Mouse (Mus musculus) midbrain, embryonic 12.5 days (tissue): ENCODE results near the gene Sval1. TPM values are rescaled to one million over a fixed set of nuclear protein-coding genes. Genes with fewer than 3 reads are reported as not detected.

ENCODE experiments used
- ATAC-seq: fragments of 200-750 bp; cut with Nextera tagmentation; 2 replicates; pipeline ENCODE4 v1.8.0; 2017; ENCODE audit warnings: low read depth, moderate TSS enrichment, moderate library complexity; ENCODE audit not compliant: low FRiP score
- H3K27ac ChIP-seq: fragments of 300-500 bp; sonication (generic); replicated peaks from 2 replicates; pipeline ENCODE4 v1.5.1; 2016; ENCODE audit warnings: mild to moderate bottlenecking
- H3K27me3 ChIP-seq: fragments of 300-500 bp; sonication (generic); 2 replicates; pipeline ENCODE4 v1.6.1; 2016; ENCODE audit warnings: mild to moderate bottlenecking
- H3K36me3 ChIP-seq: fragments of 300-500 bp; sonication (generic); 2 replicates; pipeline ENCODE4 v1.6.1; 2016
- H3K4me1 ChIP-seq: fragments of 300-500 bp; sonication (generic); 2 replicates; pipeline ENCODE4 v1.6.1; 2016
- H3K4me2 ChIP-seq: fragments of 300-500 bp; sonication (generic); replicated peaks from 2 replicates; pipeline ENCODE4 v1.6.1; 2016; ENCODE audit warnings: mild to moderate bottlenecking, moderate library complexity
- H3K4me3 ChIP-seq: fragments of 300-500 bp; sonication (generic); 2 replicates; pipeline ENCODE4 v1.5.1; 2016; ENCODE audit warnings: mild to moderate bottlenecking
- H3K9ac ChIP-seq: fragments of 300-500 bp; sonication (generic); replicated peaks from 2 replicates; pipeline ENCODE4 v1.6.1; 2016; ENCODE audit warnings: mild to moderate bottlenecking, moderate library complexity
- H3K9me3 ChIP-seq: fragments of 300-500 bp; sonication (generic); 2 replicates; pipeline ENCODE4 v1.6.1; 2016; ENCODE audit warnings: mild to moderate bottlenecking
- WGBS: fragments of 180-500 bp; shearing (Covaris S2); methylation state at CpG from one replicate; pipeline ENCODE4 v1.1.7; 2016; 5-methylcytosine and 5-hydroxymethylcytosine counted together
- polyA plus RNA-seq: library from polyadenylated mRNA; unstranded; fragments of >200 nt; fragmentation: Nextera tagmentation; extraction: Ambion mirVana; gene quantifications from 2 replicates; pipeline ENCODE4 v1.2.1, GENCODE M21; 2016

Gene Sval1
- polyA plus RNA-seq, result not detected in 2 replicates

- WGBS, result 74% methylated on average over 1 of the region's 1 CpGs
- no peak within 1 kb of the TSS for H3K27ac ChIP-seq
- no peaks in the 10 kb centered on the region for H3K27me3 ChIP-seq
- no peaks in the 10 kb centered on the region for H3K9me3 ChIP-seq
- H3K4me1 ChIP-seq, result no peaks in the 10 kb centered on the region
- no peak for ATAC-seq
- H3K4me2 ChIP-seq, result no peak within 1 kb of the TSS
- no peak within 1 kb of the TSS for H3K4me3 ChIP-seq
- H3K9ac ChIP-seq, result no peak within 1 kb of the TSS
- no peaks in the 10 kb centered on the region for H3K36me3 ChIP-seq
These were observed at the start of gene Sval1 for GRCm38 (mm10) chr6:41951330-41951729. Sval1 (plus strand) TSS chr6:41951630.

DNA sequence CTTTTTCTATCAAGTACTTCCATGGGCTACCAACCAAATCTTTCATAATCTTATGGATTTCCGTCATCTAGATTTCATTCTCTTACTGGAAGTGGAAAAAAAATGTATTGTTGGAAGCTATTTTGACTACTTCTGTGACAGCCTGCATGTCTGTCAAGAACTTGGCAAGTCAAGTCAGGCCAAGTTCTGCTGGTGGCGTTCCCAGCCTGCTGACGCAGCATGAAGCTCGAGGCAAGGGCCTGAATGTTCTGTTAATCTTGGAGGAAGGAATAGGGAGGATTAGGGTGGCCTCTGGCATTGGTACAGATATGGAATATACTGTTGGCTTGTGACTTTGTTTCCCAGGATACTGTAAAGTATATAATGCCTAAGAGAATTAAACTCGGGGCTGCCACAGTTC lies 39.8 kb upstream of the Sval1 start:
- H3K9ac ChIP-seq, result no peak overlapping the region
- no peak overlapping the region for H3K4me3 ChIP-seq
- no peak overlapping the region for H3K4me2 ChIP-seq
- H3K4me1 ChIP-seq, result no peaks in the 10 kb centered on the region
- 91% methylated on average over 5 of the region's 5 CpGs for WGBS
- H3K36me3 ChIP-seq, result no peaks in the 10 kb centered on the region
- H3K9me3 ChIP-seq, result no peaks in the 10 kb centered on the region
- ATAC-seq, result no peak
- no peaks in the 10 kb centered on the region for H3K27me3 ChIP-seq
- H3K27ac ChIP-seq, result no peak overlapping the region

DNA sequence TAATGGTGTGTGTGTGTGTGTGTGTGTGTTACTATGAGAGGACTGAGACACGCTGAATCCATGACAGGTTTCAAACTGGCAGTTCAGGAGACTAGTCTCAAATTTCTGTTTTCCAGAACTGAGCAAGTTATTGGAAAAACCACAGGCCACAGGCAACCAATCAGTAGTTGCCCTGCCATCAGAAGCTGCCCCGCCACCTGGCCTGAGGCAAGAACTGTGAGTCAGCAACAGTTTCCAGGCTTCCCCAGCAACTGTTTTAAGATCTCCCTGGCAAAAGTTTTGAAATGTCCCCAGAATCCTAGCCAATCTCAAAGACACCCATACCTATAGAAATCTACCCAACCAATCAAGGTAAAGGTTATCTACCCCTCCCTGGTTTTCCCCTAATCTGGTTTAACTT lies 36.5 kb upstream of the Sval1 start:
- no peak for ATAC-seq
- no peaks in the 10 kb centered on the region for H3K4me1 ChIP-seq
- no peaks in the 10 kb centered on the region for H3K9me3 ChIP-seq
- H3K9ac ChIP-seq, result no peak overlapping the region
- H3K4me3 ChIP-seq, result no peak overlapping the region
- 94% methylated on average over 2 of the region's 2 CpGs for WGBS
- H3K4me2 ChIP-seq, result no peak overlapping the region
- H3K27ac ChIP-seq, result no peak overlapping the region
- H3K36me3 ChIP-seq, result no peaks in the 10 kb centered on the region
- no peaks in the 10 kb centered on the region for H3K27me3 ChIP-seq

DNA sequence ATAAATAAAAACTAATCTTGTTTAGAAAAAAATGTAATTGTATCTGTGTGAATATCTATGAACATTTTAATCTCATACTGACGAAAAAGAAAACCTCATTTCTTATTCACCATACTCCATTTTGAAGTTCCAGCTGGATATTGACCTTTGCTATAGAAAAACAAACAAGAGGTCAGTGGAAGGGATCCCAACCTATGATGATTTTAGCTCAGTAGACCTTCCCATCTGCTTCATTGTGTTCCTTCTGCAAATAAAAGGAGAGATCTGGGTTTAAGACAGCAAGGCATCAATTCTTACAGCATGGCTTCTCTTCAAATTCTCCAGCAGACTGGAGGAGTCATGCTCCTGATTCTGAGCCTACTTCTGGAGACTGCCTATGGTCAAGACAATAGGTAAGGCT lies 16.4 kb downstream of the Sval1 start, which contains the start of gene Sval3:
TSS of gene Sval3 (plus strand) at position 301 of the 400 bp plus-strand sequence.
- no peaks in the 10 kb centered on the region for H3K36me3 ChIP-seq
- H3K27ac ChIP-seq, result no peak within 1 kb of the TSS
- no peak within 1 kb of the TSS for H3K4me2 ChIP-seq
- H3K27me3 ChIP-seq, result no peaks in the 10 kb centered on the region
- H3K4me1 ChIP-seq, result no peaks in the 10 kb centered on the region
- no peak within 1 kb of the TSS for H3K9ac ChIP-seq
- 72% methylated on average over 1 of the region's 1 CpGs for WGBS
- no peaks in the 10 kb centered on the region for H3K9me3 ChIP-seq
- no peak within 1 kb of the TSS for H3K4me3 ChIP-seq
- no peak for ATAC-seq

Other genes starting within 250 kb of the Sval1 start
- 8.9 and 10.3 TPM in 2 replicates for gene Kel, start 247.3 kb upstream of the Sval1 start, polyA plus RNA-seq
- gene Olfr459, start 176.5 kb upstream of the Sval1 start, polyA plus RNA-seq, result not detected in 2 replicates
- gene Pip, start 104.1 kb upstream of the Sval1 start, polyA plus RNA-seq, result not detected in 2 replicates
- gene Sval2, start 98.6 kb upstream of the Sval1 start, polyA plus RNA-seq, result not detected in 2 replicates
- gene Sval3, start 16.5 kb downstream of the Sval1 start, polyA plus RNA-seq, result not detected in 2 replicates
- not detected in 2 replicates for gene Sva, start 86.8 kb downstream of the Sval1 start, polyA plus RNA-seq
- gene Tas2r139, start 189.3 kb downstream of the Sval1 start, polyA plus RNA-seq, result not detected in 2 replicates